Mouse (Mus musculus) cortical plate, adult 2 months (tissue): Measurements from ENCODE around the gene Kank2. TPM values are rescaled to one million over a fixed set of nuclear protein-coding genes. Genes with fewer than 3 reads are reported as not detected.
A peak's percentile ranks its signal among the peaks of the same experiment; 100 is the strongest.

Experiments used
- H3K27ac ChIP-seq: fragments of 200-500 bp; 2 replicates; pipeline ENCODE4 v1.5.1; 2012; ENCODE audit warnings: low read length, control low read depth, inconsistent platforms; ENCODE audit not compliant: insufficient read depth
- H3K4me1 ChIP-seq: fragments of 200-500 bp; 2 replicates; pipeline ENCODE4 v1.6.1; 2011; ENCODE audit warnings: low read length; ENCODE audit not compliant: control insufficient read depth, insufficient read depth
- H3K4me3 ChIP-seq: fragments of 200-500 bp; 2 replicates; pipeline ENCODE4 v1.5.1; 2011; ENCODE audit warnings: mild to moderate bottlenecking, low read length, control low read depth; ENCODE audit not compliant: insufficient read depth
- CTCF ChIP-seq: fragments of 200-500 bp; IDR thresholded peaks from 2 replicates; pipeline ENCODE4 v1.5.1; 2011; ENCODE audit warnings: mild to moderate bottlenecking, control low read depth, low read length; ENCODE audit not compliant: insufficient read depth; ENCODE audit errors: extremely low read depth
- POLR2A ChIP-seq: fragments of 200-500 bp; IDR thresholded peaks from 2 replicates; pipeline ENCODE4 v1.6.1; 2011; ENCODE audit warnings: mild to moderate bottlenecking, low read length, control low read depth; ENCODE audit not compliant: insufficient read depth; ENCODE audit errors: extremely low read depth
- polyA plus RNA-seq: library from polyadenylated mRNA; depleted of rRNA; stranded (reverse); fragments of >200 nt; gene quantifications from 2 replicates; pipeline ENCODE4 v1.2.3, GENCODE M21; 2012; rRNA removed

Kank2 gene
- 6.1 and 6.2 TPM in 2 replicates for polyA plus RNA-seq

- Histone ChIP-seq H3K27ac (peak within 1 kb of the TSS; percentile 92), H3K4me3 (peak within 1 kb of the TSS; percentile 68), H3K4me1 (no peaks in the 10 kb centered on the region)
- no peak for TF ChIP-seq CTCF
- no peak for TF ChIP-seq POLR2A
Measured at GRCm38 (mm10) chr9:21798345-21799009, at the start of gene Kank2. TSS of gene Kank2 (minus strand) at chr9:21798744.

GRCm38 (mm10) chr9:21847926-21848325 is 49.4 kb upstream of the Kank2 start:
- no peak overlapping the region for H3K4me3 ChIP-seq
- H3K4me1 ChIP-seq = no peaks in the 10 kb centered on the region
- peak overlapping the region; percentile 17 for H3K27ac ChIP-seq
- no peak for TF ChIP-seq POLR2A
- no peak for TF ChIP-seq CTCF

GRCm38 (mm10) chr9:21847425-21847824 is 48.9 kb upstream of the Kank2 start:
- no peak for TF ChIP-seq POLR2A
- Histone ChIP-seq H3K4me3 (no peak overlapping the region), H3K27ac (peak overlapping the region; percentile 17)

GRCm38 (mm10) chr9:21846755-21847341 is 48.3 kb upstream of the Kank2 start:
- Histone ChIP-seq H3K27ac (peak overlapping the region; percentile 54), H3K4me1 (no peaks in the 10 kb centered on the region), H3K4me3 (no peak overlapping the region)
- TF ChIP-seq CTCF (no peak), POLR2A (no peak)

More at GRCm38 (mm10) chr9:21847425-21847824, 48.9 kb upstream of the Kank2 start:
- no peaks in the 10 kb centered on the region for H3K4me1 ChIP-seq

- TF ChIP-seq CTCF (no peak), POLR2A (no peak)
- Histone ChIP-seq H3K4me3 (no peak overlapping the region), H3K27ac (no peak overlapping the region)
Measured at GRCm38 (mm10) chr9:21845381-21846080, 47.0 kb upstream of the Kank2 start.

GRCm38 (mm10) chr9:21843086-21843485 is 44.5 kb upstream of the Kank2 start:
- H3K4me1 ChIP-seq = no peaks in the 10 kb centered on the region
- no peak overlapping the region for H3K4me3 ChIP-seq
- TF ChIP-seq CTCF (peak; percentile 24; the same call in 1 of the 2 replicates), POLR2A (no peak)
- H3K27ac ChIP-seq = no peak overlapping the region

More at GRCm38 (mm10) chr9:21845381-21846080, 47.0 kb upstream of the Kank2 start:
- no peaks in the 10 kb centered on the region for H3K4me1 ChIP-seq

GRCm38 (mm10) chr9:21842391-21842790 is 43.8 kb upstream of the Kank2 start:
- no peak overlapping the region for H3K4me3 ChIP-seq
- no peaks in the 10 kb centered on the region for H3K4me1 ChIP-seq
- H3K27ac ChIP-seq = no peak overlapping the region
- TF ChIP-seq CTCF (no peak), POLR2A (no peak)

GRCm38 (mm10) chr9:21841340-21841739 is 42.8 kb upstream of the Kank2 start:
- Histone ChIP-seq H3K4me1 (no peaks in the 10 kb centered on the region), H3K27ac (no peak overlapping the region), H3K4me3 (no peak overlapping the region)
- TF ChIP-seq POLR2A = no peak
- TF ChIP-seq CTCF = no peak

GRCm38 (mm10) chr9:21840115-21840787 is 41.7 kb upstream of the Kank2 start:
- H3K4me3 ChIP-seq = no peak overlapping the region
- TF ChIP-seq CTCF (peak; percentile 81), POLR2A (no peak)
- H3K4me1 ChIP-seq = no peaks in the 10 kb centered on the region
- H3K27ac ChIP-seq = no peak overlapping the region
